Mouse (Mus musculus): Measurements from ENCODE around the gene Mt3.

GRCm38 (mm10) chr8:94186542-94186941 is 34.1 kb downstream of the Mt3 start:
- TF ChIP-seq CTCF (IDR thresholded peaks at IDR 0.05; ENCODE audit: low read depth, low read length): no peak
- no peak for TF ChIP-seq POLR2A (IDR thresholded peaks at IDR 0.05; ENCODE audit: borderline replicate concordance, low read depth, low read length)

Data from bone marrow macrophage, adult 2 months (primary cell).